Mouse (Mus musculus) erythroblast, embryonic 14.5 days (primary cell): ENCODE measurements around the gene Coro7.

ENCODE experiments used
- GATA1 ChIP-seq: IDR thresholded peaks from 2 replicates; pipeline ENCODE4 v1.6.1; 2012; ENCODE audit warnings: low read length, inconsistent platforms, mixed read lengths
- TAL1 ChIP-seq: IDR thresholded peaks from 3 replicates; pipeline ENCODE4 v1.6.1; 2012; ENCODE audit warnings: low read length, inconsistent platforms, mixed read lengths

DNA sequence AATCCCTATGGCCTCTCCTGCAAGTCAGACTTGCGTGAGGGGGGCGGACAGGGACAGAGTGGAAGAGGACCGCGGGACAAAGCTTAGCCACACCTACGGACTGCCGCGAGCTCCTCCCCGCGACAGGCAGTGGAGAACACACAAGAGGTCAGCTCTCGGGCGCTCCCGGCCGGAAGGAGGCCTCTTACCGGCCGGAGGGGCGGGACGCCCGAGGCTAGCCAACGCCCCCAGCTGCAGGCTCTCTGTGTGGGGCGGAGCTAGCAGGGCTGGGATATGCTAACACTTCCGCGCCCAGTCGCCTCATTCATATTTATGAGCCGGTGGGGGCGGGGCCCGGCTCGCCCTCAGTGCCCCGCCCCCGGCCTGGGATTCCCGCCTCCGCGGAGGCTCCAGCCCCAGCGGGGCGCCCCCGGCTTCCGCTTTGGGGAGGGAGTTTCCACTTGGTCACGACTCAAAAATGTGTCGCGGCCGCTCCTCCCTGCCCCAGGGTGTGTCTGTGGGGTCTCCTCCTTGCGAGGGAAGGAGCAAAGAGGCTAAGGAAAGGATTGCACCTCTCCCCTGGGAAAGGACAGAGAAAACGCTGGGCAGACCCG is 93.0 kb downstream of the Coro7 start:
- TF ChIP-seq GATA1 = no peak
- TF ChIP-seq TAL1 = no peak
